Mouse (Mus musculus) spleen, postnatal 14 days (tissue): ENCODE measurements at regions not wholly inside any gene's neighbourhood (a gene's known extent, or its start where the extent isn't known, plus 50 kb on each side); places are given as distances from the start of the nearest gene placed in this dataset.

Source experiments
- DNase-seq, 2 experiments: peaks; one replicate each; pipeline ENCODE4 v3.0.0; 2021 to 2022; ENCODE audit warnings: low spot score in 2 of 2

- no peak for DNase-seq
Observed at GRCm38 (mm10) chr1:73857497-73857896, 266.8 kb downstream of the Tns1 start.

GRCm38 (mm10) chr1:73856811-73857210, 267.4 kb downstream of the Tns1 start:
- no peak for DNase-seq

GRCm38 (mm10) chr1:73855306-73855705, 268.9 kb downstream of the Tns1 start:
- no peak for DNase-seq

- DNase-seq: no peak
Observed at GRCm38 (mm10) chr1:73853851-73854250, 270.4 kb downstream of the Tns1 start.

- no peak for DNase-seq
Observed at GRCm38 (mm10) chr1:73850173-73851014, 273.9 kb downstream of the Tns1 start.

- no peak for DNase-seq
Observed at GRCm38 (mm10) chr1:73848370-73848769, 275.9 kb downstream of the Tns1 start.

GRCm38 (mm10) chr1:73847126-73847525, 277.1 kb downstream of the Tns1 start:
- no peak for DNase-seq

GRCm38 (mm10) chr1:73845115-73845514, 279.1 kb downstream of the Tns1 start:
- no peak for DNase-seq

GRCm38 (mm10) chr1:73844574-73844973, 279.7 kb downstream of the Tns1 start:
- no peak for DNase-seq

GRCm38 (mm10) chr1:73839351-73839750, 284.9 kb downstream of the Tns1 start:
- no peak for DNase-seq

- DNase-seq: no peak
Observed at GRCm38 (mm10) chr1:73836680-73837079, 287.6 kb downstream of the Tns1 start.

- DNase-seq: no peak
Observed at GRCm38 (mm10) chr1:73834566-73834965, 289.7 kb downstream of the Tns1 start.

- DNase-seq: no peak
Observed at GRCm38 (mm10) chr1:73830486-73831132, 293.6 kb downstream of the Tns1 start.

GRCm38 (mm10) chr1:73828996-73829395, 295.3 kb downstream of the Tns1 start:
- DNase-seq: no peak

GRCm38 (mm10) chr1:73826243-73826930, 297.9 kb downstream of the Tns1 start:
- DNase-seq: peak; percentile 49 to 73

- DNase-seq: peak; percentile 12 to 36
Observed at GRCm38 (mm10) chr1:73824406-73825184, 299.7 kb downstream of the Tns1 start.

- no peak for DNase-seq
Observed at GRCm38 (mm10) chr1:73823726-73824125, 300.5 kb downstream of the Tns1 start.

GRCm38 (mm10) chr1:73822616-73823015, 301.6 kb downstream of the Tns1 start:
- DNase-seq: no peak

- no peak for DNase-seq
Observed at GRCm38 (mm10) chr1:73820701-73821100, 303.5 kb downstream of the Tns1 start.

- DNase-seq: no peak
Observed at GRCm38 (mm10) chr1:73807206-73807605, 317.0 kb downstream of the Tns1 start.

GRCm38 (mm10) chr1:73805156-73805555, 319.1 kb downstream of the Tns1 start:
- DNase-seq: no peak

- DNase-seq: no peak
Observed at GRCm38 (mm10) chr1:73799996-73800395, 324.3 kb downstream of the Tns1 start.
